Mouse (Mus musculus) fibroblast of lung, adult 2 months (primary cell): ENCODE measurements around the gene Msi2.

Experiments
- DNase-seq: peaks from one replicate; pipeline ENCODE4 v3.0.0-alpha.2; 2011; ENCODE audit warnings: low read depth

The Msi2 gene

GRCm38 (mm10) chr11:88539637-88540478 is 178.5 kb downstream of the Msi2 start:
- no peak for DNase-seq

GRCm38 (mm10) chr11:88538710-88539340 is 179.5 kb downstream of the Msi2 start:
- no peak for DNase-seq

GRCm38 (mm10) chr11:88537344-88537743 is 181.0 kb downstream of the Msi2 start:
- DNase-seq = no peak

- no peak for DNase-seq
Measured at GRCm38 (mm10) chr11:88536861-88537260, 181.5 kb downstream of the Msi2 start.

GRCm38 (mm10) chr11:88534331-88534929 is 183.9 kb downstream of the Msi2 start:
- DNase-seq = no peak

GRCm38 (mm10) chr11:88532016-88532415 is 186.3 kb downstream of the Msi2 start:
- DNase-seq = no peak

GRCm38 (mm10) chr11:88530032-88530431 is 188.3 kb downstream of the Msi2 start:
- DNase-seq = no peak

GRCm38 (mm10) chr11:88528522-88529101 is 189.7 kb downstream of the Msi2 start:
- DNase-seq = peak; percentile 40

GRCm38 (mm10) chr11:88526711-88527110 is 191.6 kb downstream of the Msi2 start:
- no peak for DNase-seq

GRCm38 (mm10) chr11:88524790-88525575 is 193.3 kb downstream of the Msi2 start:
- DNase-seq = no peak

- DNase-seq = no peak
Measured at GRCm38 (mm10) chr11:88524437-88524789, 193.9 kb downstream of the Msi2 start.

- DNase-seq = no peak
Measured at GRCm38 (mm10) chr11:88523921-88524320, 194.4 kb downstream of the Msi2 start.

- no peak for DNase-seq
Measured at GRCm38 (mm10) chr11:88523511-88523910, 194.8 kb downstream of the Msi2 start.

- DNase-seq = no peak
Measured at GRCm38 (mm10) chr11:88522114-88522513, 196.2 kb downstream of the Msi2 start.

GRCm38 (mm10) chr11:88520951-88521730 is 197.2 kb downstream of the Msi2 start:
- DNase-seq = no peak

GRCm38 (mm10) chr11:88518361-88518760 is 200.0 kb downstream of the Msi2 start:
- no peak for DNase-seq

GRCm38 (mm10) chr11:88516596-88517485 is 201.5 kb downstream of the Msi2 start:
- no peak for DNase-seq

GRCm38 (mm10) chr11:88515736-88516583 is 202.4 kb downstream of the Msi2 start:
- no peak for DNase-seq

GRCm38 (mm10) chr11:88515267-88515666 is 203.0 kb downstream of the Msi2 start:
- DNase-seq = no peak
